Mouse (Mus musculus) embryonic facial prominence, embryonic 15.5 days (tissue): ENCODE measurements around the gene Fcho2. TPM values are rescaled to one million over a fixed set of nuclear protein-coding genes. Genes with fewer than 3 reads are reported as not detected.

ENCODE experiments used
- polyA plus RNA-seq: library from polyadenylated mRNA; unstranded; fragments of >200 nt; fragmentation: Nextera tagmentation; extraction: Ambion mirVana; gene quantifications from 2 replicates; pipeline ENCODE4 v1.2.1, GENCODE M21; 2015

Gene Fcho2
- polyA plus RNA-seq, 1 experiment from 2014 or later: 36.0 TPM

Other genes starting within 250 kb of the Fcho2 start
- gene Tmem174, start 178.0 kb downstream of the Fcho2 start, polyA plus RNA-seq: 0.12 TPM in 1 of 2 replicates, not detected in the other
- gene Tmem171, start 120.6 kb downstream of the Fcho2 start, polyA plus RNA-seq: 0.29 and 0.69 TPM in 2 replicates
- 48.8 and 50.0 TPM in 2 replicates for gene Tnpo1, start 110.9 kb upstream of the Fcho2 start, polyA plus RNA-seq
- not detected in 2 replicates for gene 1700024P04Rik, start 169.1 kb upstream of the Fcho2 start, polyA plus RNA-seq